Mouse (Mus musculus): ENCODE measurements around the gene Tmem222. TPM values are rescaled to one million over a fixed set of nuclear protein-coding genes. Genes with fewer than 3 reads are reported as not detected.

Tmem222 gene
- polyA plus RNA-seq, 1 experiment: 65.3 TPM

DNA sequence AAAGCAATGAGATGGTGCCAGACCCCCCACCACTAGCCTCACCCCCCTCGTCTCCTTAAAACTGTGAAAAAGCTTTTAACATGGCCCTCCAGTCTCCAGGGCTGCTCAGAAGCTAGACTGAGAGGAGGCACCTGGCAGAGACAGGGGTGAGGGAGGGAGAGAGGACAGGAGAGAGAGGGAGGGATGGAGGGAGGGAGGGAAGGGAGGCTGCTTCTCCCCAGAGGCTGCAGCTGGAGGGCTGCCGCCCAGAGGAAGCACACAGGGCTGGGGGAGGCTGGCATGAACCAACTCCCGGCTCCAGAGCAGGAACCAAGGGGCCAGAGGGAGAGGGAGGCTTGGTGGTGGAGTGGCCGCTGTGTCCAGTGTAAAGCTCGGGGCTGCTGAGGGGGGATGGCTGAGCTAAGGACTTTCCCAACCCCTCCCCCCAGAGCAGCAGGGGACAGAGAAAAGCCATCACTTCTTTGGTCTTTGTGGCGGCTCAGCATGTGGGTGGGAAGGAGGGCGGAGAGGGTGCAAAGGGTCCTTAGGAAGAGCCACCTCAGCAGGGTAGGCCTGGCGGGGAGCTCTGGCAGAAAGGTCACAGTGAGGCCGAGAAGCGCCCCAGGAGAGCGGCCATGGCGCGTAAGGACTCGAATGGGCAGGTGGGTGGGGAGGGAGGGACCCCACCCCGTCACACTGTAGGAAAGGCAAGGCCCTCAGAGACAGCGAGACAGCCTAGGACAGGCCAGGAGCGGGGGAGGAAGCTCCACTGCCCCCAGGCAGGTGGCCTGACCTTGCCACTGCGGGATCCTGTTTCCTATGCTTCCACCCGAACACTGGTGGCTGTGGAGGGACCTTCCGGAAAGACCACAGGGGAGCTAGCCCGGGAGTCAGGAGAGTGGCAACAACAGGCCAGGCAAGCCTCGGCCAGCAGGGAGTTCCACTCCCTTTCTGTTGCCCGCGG, 15.6 kb upstream of the Tmem222 start:
- no peaks in the 10 kb centered on the region for H3K79me3 ChIP-seq (ENCODE audit: low read depth)
- H3K36me3 ChIP-seq (ENCODE audit: control insufficient read depth, insufficient read depth): no peaks in the 10 kb centered on the region
- H3K4me3 ChIP-seq (ENCODE audit: insufficient read depth, poor library complexity, severe bottlenecking): no peak overlapping the region
- TF ChIP-seq CTCF (IDR thresholded peaks at IDR 0.05; ENCODE audit: control insufficient read depth, insufficient read depth, insufficient read length): no peak
- no peak for TF ChIP-seq USF1 (IDR thresholded peaks at IDR 0.05; ENCODE audit: low read depth)
- TF ChIP-seq MYOD1 (IDR thresholded peaks at IDR 0.05; ENCODE audit: control insufficient read depth, insufficient read length, low read depth): no peak
- TF ChIP-seq FOSL1 (IDR thresholded peaks at IDR 0.05; ENCODE audit: insufficient read depth, low read length, poor library complexity, severe bottlenecking): no peak
- no peak for TF ChIP-seq MAX (IDR thresholded peaks at IDR 0.05)
- no peak for TF ChIP-seq CEBPB (IDR thresholded peaks at IDR 0.05; ENCODE audit: low read depth)
- no peak for TF ChIP-seq MYOG (IDR thresholded peaks at IDR 0.05; ENCODE audit: control insufficient read depth, extremely low read depth, insufficient read length)
- H3ac ChIP-seq (ENCODE audit: control insufficient read depth, insufficient read length, low read depth): no peak overlapping the region
- no peaks in the 10 kb centered on the region for H3K27me3 ChIP-seq (ENCODE audit: control insufficient read depth, insufficient read depth, insufficient read length)
- H3K79me2 ChIP-seq (ENCODE audit: control insufficient read depth, insufficient read depth): no peaks in the 10 kb centered on the region

DNA sequence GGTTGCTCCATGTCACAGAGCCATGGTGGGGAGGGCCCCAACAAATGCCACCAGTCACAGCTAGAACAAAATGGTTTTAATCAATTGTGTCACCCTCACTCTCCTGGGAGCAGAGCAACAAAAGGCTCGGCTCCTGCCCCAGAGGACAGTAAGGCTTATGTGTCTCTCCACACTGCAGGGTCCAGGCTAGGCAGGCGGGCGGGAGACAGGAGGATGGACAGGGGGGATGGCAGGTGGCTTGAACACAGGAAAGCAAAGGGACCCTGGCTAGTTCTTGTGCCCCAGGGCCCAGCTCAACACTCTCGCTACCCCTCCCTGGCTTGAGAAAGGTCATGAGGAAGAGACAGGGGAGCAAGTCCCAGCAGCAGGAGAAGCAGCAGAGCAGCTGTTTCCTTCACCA, 14.8 kb upstream of the Tmem222 start:
- Histone ChIP-seq H3K27me3 (ENCODE audit: control insufficient read depth, insufficient read depth, insufficient read length) (no peaks in the 10 kb centered on the region), H3K79me2 (ENCODE audit: control insufficient read depth, insufficient read depth) (no peaks in the 10 kb centered on the region), H3ac (ENCODE audit: control insufficient read depth, insufficient read length, low read depth) (no peak overlapping the region), H3K79me3 (ENCODE audit: low read depth) (no peaks in the 10 kb centered on the region), H3K4me3 (ENCODE audit: insufficient read depth, poor library complexity, severe bottlenecking) (no peak overlapping the region), H3K36me3 (ENCODE audit: control insufficient read depth, insufficient read depth) (no peaks in the 10 kb centered on the region)
- TF ChIP-seq CTCF (IDR thresholded peaks at IDR 0.05; ENCODE audit: control insufficient read depth, insufficient read depth, insufficient read length) (no peak), MYOD1 (IDR thresholded peaks at IDR 0.05; ENCODE audit: control insufficient read depth, insufficient read length, low read depth) (no peak), CEBPB (IDR thresholded peaks at IDR 0.05; ENCODE audit: low read depth) (no peak), USF1 (IDR thresholded peaks at IDR 0.05; ENCODE audit: low read depth) (no peak), FOSL1 (IDR thresholded peaks at IDR 0.05; ENCODE audit: insufficient read depth, low read length, poor library complexity, severe bottlenecking) (no peak), MYOG (IDR thresholded peaks at IDR 0.05; ENCODE audit: control insufficient read depth, extremely low read depth, insufficient read length) (no peak), MAX (IDR thresholded peaks at IDR 0.05) (no peak)

DNA sequence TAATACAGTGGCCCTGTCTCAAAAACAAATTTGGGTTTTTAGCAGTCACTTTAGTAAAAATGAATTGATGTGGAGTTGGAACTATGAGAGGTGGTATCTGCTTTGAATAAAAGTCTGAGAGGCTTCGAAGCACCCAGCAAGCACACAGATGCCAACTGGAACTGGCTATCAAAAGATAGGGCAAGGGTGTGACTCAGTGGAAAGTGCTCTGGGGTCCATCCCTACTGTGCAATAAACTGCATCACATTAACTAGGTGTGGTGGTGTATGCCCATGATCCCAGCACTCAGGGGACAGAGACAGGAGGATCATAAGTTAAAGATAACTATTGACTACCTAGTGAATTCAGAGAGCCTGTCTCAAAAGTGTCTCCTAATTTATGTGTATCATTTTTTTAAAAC, 13.7 kb upstream of the Tmem222 start:
- no peaks in the 10 kb centered on the region for H3K36me3 ChIP-seq (ENCODE audit: control insufficient read depth, insufficient read depth)
- H3K27me3 ChIP-seq (ENCODE audit: control insufficient read depth, insufficient read depth, insufficient read length): no peaks in the 10 kb centered on the region
- TF ChIP-seq FOSL1 (IDR thresholded peaks at IDR 0.05; ENCODE audit: insufficient read depth, low read length, poor library complexity, severe bottlenecking) (no peak), MYOD1 (IDR thresholded peaks at IDR 0.05; ENCODE audit: control insufficient read depth, insufficient read length, low read depth) (no peak), MAX (IDR thresholded peaks at IDR 0.05) (no peak), CTCF (IDR thresholded peaks at IDR 0.05; ENCODE audit: control insufficient read depth, insufficient read depth, insufficient read length) (no peak), USF1 (IDR thresholded peaks at IDR 0.05; ENCODE audit: low read depth) (no peak), MYOG (IDR thresholded peaks at IDR 0.05; ENCODE audit: control insufficient read depth, extremely low read depth, insufficient read length) (no peak), CEBPB (IDR thresholded peaks at IDR 0.05; ENCODE audit: low read depth) (no peak)
- H3K4me3 ChIP-seq (ENCODE audit: insufficient read depth, poor library complexity, severe bottlenecking): no peak overlapping the region
- no peak overlapping the region for H3ac ChIP-seq (ENCODE audit: control insufficient read depth, insufficient read length, low read depth)
- no peaks in the 10 kb centered on the region for H3K79me2 ChIP-seq (ENCODE audit: control insufficient read depth, insufficient read depth)
- H3K79me3 ChIP-seq (ENCODE audit: low read depth): no peaks in the 10 kb centered on the region

DNA sequence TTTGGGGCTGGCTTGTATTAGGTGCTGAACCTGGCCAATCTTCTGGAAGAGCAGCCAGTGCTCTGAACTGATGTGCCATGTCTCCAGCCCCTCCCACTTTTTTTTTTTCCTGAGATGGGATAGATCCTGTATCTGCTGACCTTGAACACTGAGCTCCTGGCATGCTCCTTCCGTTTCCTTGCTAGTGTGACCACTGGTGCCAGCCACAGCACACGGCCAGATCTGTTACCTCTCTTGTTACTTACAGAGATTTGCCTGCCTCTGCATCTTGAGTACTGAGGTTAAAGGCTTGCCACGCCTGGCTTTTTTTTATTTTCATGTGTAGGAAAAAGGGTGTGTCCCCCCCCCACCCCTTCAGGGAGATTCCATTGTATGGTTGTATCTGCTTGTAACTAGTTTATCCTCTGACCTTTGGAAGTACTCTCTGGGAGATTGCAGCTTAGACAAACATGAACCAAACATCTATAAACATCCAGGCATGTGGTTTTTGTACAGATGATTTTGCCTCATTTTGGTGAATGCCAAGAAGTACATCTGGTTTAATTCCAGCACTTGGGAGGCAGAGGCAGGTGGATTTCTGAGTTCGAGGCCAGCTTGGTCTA, 9.0 kb upstream of the Tmem222 start:
- Histone ChIP-seq H3K27me3 (ENCODE audit: control insufficient read depth, insufficient read depth, insufficient read length) (no peaks in the 10 kb centered on the region), H3K36me3 (ENCODE audit: control insufficient read depth, insufficient read depth) (no peaks in the 10 kb centered on the region), H3K4me3 (ENCODE audit: insufficient read depth, poor library complexity, severe bottlenecking) (no peak overlapping the region), H3K79me2 (ENCODE audit: control insufficient read depth, insufficient read depth) (no peaks in the 10 kb centered on the region), H3ac (ENCODE audit: control insufficient read depth, insufficient read length, low read depth) (no peak overlapping the region), H3K79me3 (ENCODE audit: low read depth) (no peaks in the 10 kb centered on the region)
- TF ChIP-seq FOSL1 (IDR thresholded peaks at IDR 0.05; ENCODE audit: insufficient read depth, low read length, poor library complexity, severe bottlenecking) (no peak), USF1 (IDR thresholded peaks at IDR 0.05; ENCODE audit: low read depth) (no peak), MYOG (IDR thresholded peaks at IDR 0.05; ENCODE audit: control insufficient read depth, extremely low read depth, insufficient read length) (no peak), CEBPB (IDR thresholded peaks at IDR 0.05; ENCODE audit: low read depth) (no peak), MAX (IDR thresholded peaks at IDR 0.05) (no peak), CTCF (IDR thresholded peaks at IDR 0.05; ENCODE audit: control insufficient read depth, insufficient read depth, insufficient read length) (no peak), MYOD1 (IDR thresholded peaks at IDR 0.05; ENCODE audit: control insufficient read depth, insufficient read length, low read depth) (no peak)

DNA sequence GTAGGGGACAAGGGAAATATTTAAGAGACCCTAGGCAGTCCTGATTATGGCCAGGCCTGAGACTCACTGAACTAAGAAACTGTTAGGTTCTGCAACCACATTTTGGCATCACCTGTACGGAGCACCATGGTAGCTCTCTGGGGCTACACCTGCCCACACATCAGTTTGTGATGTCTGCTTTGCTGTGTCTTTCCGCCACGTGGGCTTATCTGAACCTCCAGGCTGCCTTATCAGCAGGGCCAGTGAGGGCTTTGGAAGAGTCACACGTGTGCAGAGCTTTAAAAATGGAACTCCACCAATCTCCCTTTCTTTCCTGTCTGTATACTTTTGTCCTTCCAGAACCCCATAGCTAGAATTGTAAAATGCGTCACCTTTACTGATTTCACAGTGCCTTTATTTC, 8.4 kb upstream of the Tmem222 start:
- Histone ChIP-seq H3K79me3 (ENCODE audit: low read depth) (no peaks in the 10 kb centered on the region), H3K27me3 (ENCODE audit: control insufficient read depth, insufficient read depth, insufficient read length) (no peaks in the 10 kb centered on the region)

More for the DNA sequence above, 8.4 kb upstream of the Tmem222 start:
- Histone ChIP-seq H3K79me2 (ENCODE audit: control insufficient read depth, insufficient read depth) (no peaks in the 10 kb centered on the region), H3K4me3 (ENCODE audit: insufficient read depth, poor library complexity, severe bottlenecking) (no peak overlapping the region), H3ac (ENCODE audit: control insufficient read depth, insufficient read length, low read depth) (no peak overlapping the region), H3K36me3 (ENCODE audit: control insufficient read depth, insufficient read depth) (no peaks in the 10 kb centered on the region)
- TF ChIP-seq USF1 (IDR thresholded peaks at IDR 0.05; ENCODE audit: low read depth): no peak
- TF ChIP-seq FOSL1 (IDR thresholded peaks at IDR 0.05; ENCODE audit: insufficient read depth, low read length, poor library complexity, severe bottlenecking): no peak
- no peak for TF ChIP-seq CTCF (IDR thresholded peaks at IDR 0.05; ENCODE audit: control insufficient read depth, insufficient read depth, insufficient read length)
- no peak for TF ChIP-seq MYOD1 (IDR thresholded peaks at IDR 0.05; ENCODE audit: control insufficient read depth, insufficient read length, low read depth)
- TF ChIP-seq CEBPB (IDR thresholded peaks at IDR 0.05; ENCODE audit: low read depth): no peak
- TF ChIP-seq MAX (IDR thresholded peaks at IDR 0.05): no peak
- TF ChIP-seq MYOG (IDR thresholded peaks at IDR 0.05; ENCODE audit: control insufficient read depth, extremely low read depth, insufficient read length): no peak
